Mouse (Mus musculus) heart, postnatal 0 days (tissue): ENCODE results near the gene 1110065P20Rik. TPM values are rescaled to one million over a fixed set of nuclear protein-coding genes. Genes with fewer than 3 reads are reported as not detected.

ENCODE experiments used
- ATAC-seq: fragments of 200-750 bp; cut with Nextera tagmentation; 2 replicates; pipeline ENCODE4 v1.8.0; 2017; ENCODE audit warnings: low read depth, moderate number of reproducible peaks, moderate library complexity; ENCODE audit not compliant: insufficient read depth
- DNase-seq: peaks from one replicate; pipeline ENCODE4 v3.0.0-alpha.2; 2016; ENCODE audit warnings: low spot score
- H3K27ac ChIP-seq: fragments of 300-500 bp; sonication (generic); 2 replicates; pipeline ENCODE4 v1.5.1; 2014; ENCODE audit warnings: low read depth, mild to moderate bottlenecking
- H3K27me3 ChIP-seq: fragments of 300-500 bp; sonication (generic); 2 replicates; pipeline ENCODE4 v1.6.1; 2014; ENCODE audit warnings: low read length, mixed read lengths; ENCODE audit not compliant: control insufficient read depth, insufficient read depth
- H3K36me3 ChIP-seq: fragments of 300-500 bp; sonication (generic); replicated peaks from 2 replicates; pipeline ENCODE4 v1.6.1; 2014; ENCODE audit warnings: low read length, mixed read lengths; ENCODE audit not compliant: control insufficient read depth, insufficient read depth
- H3K4me1 ChIP-seq: fragments of 300-500 bp; sonication (generic); 2 replicates; pipeline ENCODE4 v1.6.1; 2014; ENCODE audit warnings: antibody characterized with exemption; ENCODE audit not compliant: control insufficient read depth, insufficient read depth
- H3K4me2 ChIP-seq: fragments of 300-500 bp; sonication (generic); 2 replicates; pipeline ENCODE4 v1.6.1; 2014; ENCODE audit warnings: low read depth, mild to moderate bottlenecking, low read length, moderate library complexity
- H3K4me3 ChIP-seq: fragments of 300-500 bp; sonication (generic); 2 replicates; pipeline ENCODE4 v1.5.1; 2014; ENCODE audit warnings: low read depth, low read length
- H3K9ac ChIP-seq: fragments of 300-500 bp; sonication (generic); replicated peaks from 2 replicates; pipeline ENCODE4 v1.6.1; 2014; ENCODE audit warnings: low read depth, low read length, mixed read lengths
- H3K9me3 ChIP-seq: fragments of 300-500 bp; sonication (generic); replicated peaks from 2 replicates; pipeline ENCODE4 v1.6.1; 2016; ENCODE audit warnings: low read length; ENCODE audit not compliant: control insufficient read depth
- CTCF ChIP-seq: IDR thresholded peaks from 2 replicates; pipeline ENCODE4 v1.5.1; 2016; ENCODE audit warnings: antibody characterized with exemption, control low read depth, low read depth
- EP300 ChIP-seq: IDR thresholded peaks from 2 replicates; pipeline ENCODE4 v1.6.1; 2016; ENCODE audit warnings: antibody characterized with exemption, low read depth
- WGBS: fragments of 180-500 bp; shearing (Covaris S2); extraction: QIAGEN DNeasy Blood & Tissue Kit; methylation state at CpG from one replicate; pipeline ENCODE4 v1.1.7; 2014; 5-methylcytosine and 5-hydroxymethylcytosine counted together
- polyA plus RNA-seq: library from polyadenylated mRNA; unstranded; fragments of >200 nt; fragmentation: Nextera tagmentation; extraction: Ambion mirVana; gene quantifications from 2 replicates; pipeline ENCODE4 v1.2.1, GENCODE M21; 2015
- total RNA-seq: library from RNA; depleted of rRNA; stranded (reverse); fragments of >200 nt; gene quantifications from 2 replicates; pipeline ENCODE4 v1.2.3, GENCODE M21; 2014; ENCODE audit warnings: low replicate concordance

1110065P20Rik gene
- total and polyA plus RNA-seq, 2 experiments from 2014 or later, result 51.5 to 70.2 TPM

GRCm38 (mm10) chr4:124880599-124880998 lies 29.6 kb upstream of the 1110065P20Rik start, which contains the start of gene Epha10:
Gene Epha10, plus strand, starts transcription at chr4:124880899.
- TF ChIP-seq EP300, result no peak
- no peak for TF ChIP-seq CTCF
- H3K9ac ChIP-seq, result no peak within 1 kb of the TSS
- H3K27me3 ChIP-seq, result peaks cover 58% of the 10 kb centered on the region
- DNase-seq, result no peak
- 7% methylated on average over 11 of the region's 11 CpGs for WGBS
- H3K36me3 ChIP-seq, result no peaks in the 10 kb centered on the region
- H3K4me2 ChIP-seq, result peak within 1 kb of the TSS; percentile 30; the same call in 1 of the 2 replicates
- ATAC-seq, result no peak
- H3K4me3 ChIP-seq, result peak within 1 kb of the TSS; percentile 19; the same call in 1 of the 2 replicates
- no peaks in the 10 kb centered on the region for H3K9me3 ChIP-seq
- no peak within 1 kb of the TSS for H3K27ac ChIP-seq
- no peaks in the 10 kb centered on the region for H3K4me1 ChIP-seq

GRCm38 (mm10) chr4:124872719-124873118 lies 21.7 kb upstream of the 1110065P20Rik start:
- no peak for DNase-seq
- no peaks in the 10 kb centered on the region for H3K9me3 ChIP-seq
- no peak for ATAC-seq
- H3K9ac ChIP-seq, result no peak overlapping the region
- no peak overlapping the region for H3K27ac ChIP-seq
- TF ChIP-seq CTCF, result no peak
- TF ChIP-seq EP300, result no peak
- WGBS, result 88% methylated on average over 1 of the region's 1 CpGs
- no peaks in the 10 kb centered on the region for H3K27me3 ChIP-seq
- H3K4me1 ChIP-seq, result no peaks in the 10 kb centered on the region
- no peak overlapping the region for H3K4me3 ChIP-seq
- no peak overlapping the region for H3K4me2 ChIP-seq
- no peaks in the 10 kb centered on the region for H3K36me3 ChIP-seq

- TF ChIP-seq CTCF, result no peak
- TF ChIP-seq EP300, result no peak
- Histone ChIP-seq H3K27ac (no peak within 1 kb of the TSS), H3K4me2 (peak within 1 kb of the TSS; percentile 59), H3K9me3 (no peaks in the 10 kb centered on the region), H3K4me1 (0 out of 2 replicates have a peak, but pooled peaks cover 6% of the 10 kb centered on the region), H3K27me3 (peaks cover 33% of the 10 kb centered on the region), H3K4me3 (peak within 1 kb of the TSS; percentile 41), H3K9ac (no peak within 1 kb of the TSS), H3K36me3 (peaks cover 5% of the 10 kb centered on the region; the same call in 1 of the 2 replicates)
- DNase-seq (no peak), ATAC-seq (no peak)
- 4% methylated on average over 43 of the region's 77 CpGs for WGBS
Measured at GRCm38 (mm10) chr4:124861283-124862188, 10.5 kb upstream of the 1110065P20Rik start, which contains the start of gene Maneal. Gene Maneal, minus strand, starts transcription at chr4:124862171.

GRCm38 (mm10) chr4:124860446-124860845 lies 9.4 kb upstream of the 1110065P20Rik start:
- Histone ChIP-seq H3K9me3 (no peaks in the 10 kb centered on the region), H3K9ac (no peak overlapping the region), H3K36me3 (peaks cover 16% of the 10 kb centered on the region), H3K4me2 (no peak overlapping the region), H3K27me3 (peaks cover 33% of the 10 kb centered on the region), H3K4me1 (0 out of 2 replicates have a peak, but pooled peaks cover 6% of the 10 kb centered on the region), H3K4me3 (no peak overlapping the region), H3K27ac (no peak overlapping the region)
- no peak for TF ChIP-seq CTCF
- TF ChIP-seq EP300, result no peak
- peak; percentile 59; the same call in 1 of the 2 replicates for ATAC-seq
- 2% methylated on average over 7 of the region's 7 CpGs for WGBS
- DNase-seq, result peak; percentile 46

- Histone ChIP-seq H3K36me3 (peaks cover 34% of the 10 kb centered on the region), H3K27ac (no peak overlapping the region), H3K4me1 (0 out of 2 replicates have a peak, but pooled peaks cover 6% of the 10 kb centered on the region), H3K9ac (no peak overlapping the region), H3K9me3 (no peaks in the 10 kb centered on the region), H3K4me2 (no peak overlapping the region), H3K4me3 (no peak overlapping the region), H3K27me3 (peaks cover 28% of the 10 kb centered on the region)
- no peak for DNase-seq
- no peak for ATAC-seq
- 47% methylated on average over 5 of the region's 5 CpGs for WGBS
- TF ChIP-seq EP300 (no peak), CTCF (no peak)
Measured at GRCm38 (mm10) chr4:124858370-124858769, 7.4 kb upstream of the 1110065P20Rik start.
